Mouse (Mus musculus): ENCODE results near the gene Phactr3.
"Not testable (repeated sequence)": the region's sequence is repeated elsewhere in the genome, so short reads cannot be mapped to it uniquely, and the experiment has no call there.

The Phactr3 gene

DNA sequence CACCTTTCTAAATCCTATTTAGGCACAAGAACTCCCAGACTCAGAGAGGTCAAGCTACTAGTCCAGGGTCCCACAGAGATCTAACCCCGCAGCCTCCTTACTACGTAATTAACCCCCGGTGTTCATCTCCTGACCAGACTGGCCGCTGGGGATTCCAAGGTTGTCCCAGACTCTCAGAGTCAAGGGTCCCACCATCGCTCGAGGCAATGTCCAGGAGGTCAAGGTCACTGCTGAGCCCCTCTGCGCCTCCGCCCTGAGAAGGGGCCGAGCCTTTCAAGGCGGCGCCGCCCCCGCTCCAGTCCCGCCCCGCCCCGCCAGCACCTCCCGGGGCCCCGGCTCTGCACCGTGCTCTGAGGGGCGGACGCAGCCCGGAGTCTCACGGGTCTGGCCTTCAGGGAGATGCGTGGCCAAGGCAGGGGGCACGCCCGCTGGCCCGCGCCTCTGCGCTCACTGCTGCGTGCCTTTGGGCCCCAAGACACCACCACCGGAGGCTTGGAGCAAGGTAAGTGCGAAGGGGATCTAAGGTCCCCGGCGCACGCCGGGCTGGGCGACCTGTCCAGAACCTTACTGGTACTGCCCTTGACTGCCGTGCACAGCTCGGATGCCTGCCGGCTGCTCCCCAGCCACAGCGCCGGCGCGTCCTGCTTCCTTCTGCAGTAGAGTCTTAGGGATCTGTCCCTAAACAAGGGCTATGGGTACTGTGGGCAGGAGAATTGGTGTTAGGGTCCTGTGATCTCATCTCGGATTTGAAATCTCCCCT, at the start of gene Phactr3:
TSS of gene Phactr3 (plus strand) at position 175 of the 760 bp plus-strand sequence.
- DNase-seq (ENCODE audit: low spot score in 2 of 2), result no peak

DNA sequence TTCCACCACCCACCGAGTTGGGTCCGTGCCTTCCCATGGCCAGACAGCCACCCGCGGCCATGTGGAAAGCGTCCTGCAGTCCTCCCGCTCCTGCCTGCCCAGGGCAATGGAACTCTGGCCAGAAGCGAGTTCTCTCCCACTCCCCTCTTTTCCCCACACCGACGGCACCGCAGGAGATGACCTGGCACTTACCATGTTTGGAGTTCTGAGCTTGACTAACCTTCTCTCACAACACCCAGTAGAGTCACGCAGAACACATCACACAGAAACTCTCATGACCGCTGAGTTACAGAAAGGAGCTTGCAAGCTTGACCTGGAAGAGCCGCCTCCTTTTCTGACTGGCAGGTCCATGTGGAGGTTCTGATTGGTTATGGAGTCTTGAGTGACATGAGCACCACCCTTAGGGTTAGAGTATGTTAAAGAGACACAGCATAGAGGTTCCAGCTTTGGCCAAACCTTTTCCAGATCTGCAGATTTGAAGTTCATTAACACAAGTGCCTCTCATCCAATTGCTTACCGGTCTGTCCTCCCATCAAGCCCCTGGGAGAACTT, 40.5 kb upstream of the Phactr3 start, which contains the start of gene Zfp931:
TSS of gene Zfp931 (minus strand) at position 311 of the 552 bp plus-strand sequence.
- not testable (repeated sequence) for DNase-seq (ENCODE audit: low spot score in 2 of 2)

DNA sequence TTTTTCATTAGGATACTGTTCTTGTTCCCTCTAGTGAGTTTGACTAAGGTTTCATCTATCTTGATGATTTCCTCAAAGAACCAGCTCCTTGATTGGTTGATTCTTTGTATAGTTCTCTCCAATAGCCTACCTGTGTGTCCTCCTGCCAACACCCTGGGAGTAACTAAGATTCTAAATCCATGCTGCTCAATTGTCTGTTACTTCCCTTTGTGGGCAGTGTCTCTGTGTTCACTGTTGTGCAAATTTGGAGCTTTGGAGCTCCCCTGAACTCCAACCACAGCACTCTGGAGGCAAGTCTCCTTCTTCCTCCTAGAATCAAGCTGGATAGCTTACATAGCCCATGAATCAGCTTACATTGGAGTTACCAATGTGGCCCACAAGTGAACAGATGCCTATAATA, 29.2 kb upstream of the Phactr3 start:
- no peak for DNase-seq (ENCODE audit: low spot score in 2 of 2)

DNA sequence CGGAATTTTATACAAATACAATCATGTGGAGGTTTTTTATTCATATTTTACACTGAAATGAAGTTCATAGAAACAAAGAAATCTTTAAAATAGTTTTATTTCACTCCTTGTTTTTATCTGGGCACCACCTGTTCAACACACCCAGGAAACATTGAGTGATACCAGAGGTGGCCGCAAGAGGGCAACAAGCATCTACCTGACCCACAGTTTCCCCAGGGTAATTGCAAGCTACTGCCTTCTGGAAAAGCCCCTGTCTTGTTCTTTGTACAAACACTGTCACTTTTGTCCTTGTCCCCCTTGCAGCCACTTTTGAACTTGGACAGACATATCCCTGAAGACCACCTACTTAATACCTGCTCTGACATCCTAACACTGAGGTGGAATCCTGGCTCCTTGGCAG, 20.8 kb upstream of the Phactr3 start:
- peak in 1 of 2 experiments; percentile 22 for DNase-seq (ENCODE audit: low spot score in 2 of 2)

DNA sequence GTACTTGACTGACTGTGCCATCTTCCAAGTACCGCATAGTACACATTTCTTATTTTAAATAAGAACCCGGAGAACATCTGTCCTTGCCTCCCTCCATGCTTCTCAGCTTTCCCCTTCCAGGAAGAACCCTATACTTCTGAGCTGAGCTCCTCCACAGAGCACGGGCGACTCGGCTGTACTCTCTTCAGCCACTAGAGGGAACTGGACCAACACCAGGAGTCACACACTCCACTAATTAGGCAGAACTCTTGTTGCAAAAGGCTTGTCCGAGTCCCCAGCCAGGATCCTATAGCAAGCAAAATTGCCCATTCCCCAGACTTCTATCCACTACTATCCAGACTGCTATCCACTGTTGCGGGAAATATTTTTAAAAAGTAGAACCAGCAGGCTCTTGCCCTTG, 16.8 kb upstream of the Phactr3 start:
- peak in 1 of 2 experiments; percentile 30 for DNase-seq (ENCODE audit: low spot score in 2 of 2)

DNA sequence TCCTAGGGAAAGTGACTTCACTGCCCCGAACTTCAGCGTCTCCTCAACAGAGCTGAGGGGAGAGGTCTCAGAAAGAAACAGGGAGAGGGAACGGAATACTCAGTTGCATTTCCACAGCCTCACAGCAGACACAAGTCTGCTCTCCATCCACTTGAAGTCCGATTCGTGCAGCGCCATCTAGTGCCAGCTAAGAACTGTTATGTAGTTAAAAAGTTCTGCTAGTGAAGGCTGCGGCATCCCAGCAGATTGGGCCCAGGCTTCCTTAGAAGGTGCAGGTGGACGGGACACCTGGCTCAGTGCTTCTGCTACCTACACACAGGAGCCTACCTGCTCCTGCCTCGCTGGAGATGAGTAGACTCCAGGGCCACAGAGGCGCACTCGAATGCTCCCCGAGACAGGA, 829 bp upstream of the Phactr3 start:
- DNase-seq (ENCODE audit: low spot score in 2 of 2), result peak in 1 of 2 experiments; percentile 20

DNA sequence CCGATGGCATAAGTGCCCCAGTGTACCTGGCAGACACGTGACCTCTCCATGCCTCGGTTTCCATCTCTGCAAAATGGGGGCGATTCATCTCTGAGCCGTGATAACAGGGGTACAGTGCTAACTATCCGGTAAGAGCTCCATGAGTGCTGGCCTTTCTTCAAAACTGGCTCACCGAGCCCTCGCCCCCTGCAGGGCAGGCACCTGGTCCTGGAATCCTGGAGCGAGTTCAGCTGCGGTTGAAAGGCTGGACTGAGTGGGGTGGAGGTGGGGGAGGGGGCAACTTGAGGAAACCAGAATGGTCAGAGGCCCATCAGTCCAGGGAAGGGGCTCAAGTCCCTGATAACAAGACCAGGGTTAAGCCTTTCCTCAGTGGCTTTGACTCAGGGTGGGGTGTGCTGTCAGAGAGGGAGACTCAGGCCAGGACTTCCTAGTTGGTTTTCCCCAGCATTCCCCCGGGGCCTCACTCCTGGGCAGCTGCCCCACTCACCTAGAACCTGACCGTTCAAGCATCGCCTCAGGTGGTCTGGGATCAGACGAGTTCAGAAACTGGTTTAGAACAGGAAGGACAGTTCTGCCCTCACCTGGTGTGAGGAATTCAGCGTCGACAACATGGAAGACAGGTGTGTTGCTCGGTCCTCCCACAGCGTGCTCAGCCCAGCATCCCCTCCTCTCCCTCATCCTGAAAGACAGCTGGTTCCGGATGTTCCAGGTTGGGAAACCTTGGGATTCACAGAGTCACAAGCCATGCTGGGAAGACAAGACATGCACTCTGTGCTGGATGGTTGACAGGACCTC, 983 bp downstream of the Phactr3 start:
- DNase-seq (ENCODE audit: low spot score in 2 of 2), result no peak

DNA sequence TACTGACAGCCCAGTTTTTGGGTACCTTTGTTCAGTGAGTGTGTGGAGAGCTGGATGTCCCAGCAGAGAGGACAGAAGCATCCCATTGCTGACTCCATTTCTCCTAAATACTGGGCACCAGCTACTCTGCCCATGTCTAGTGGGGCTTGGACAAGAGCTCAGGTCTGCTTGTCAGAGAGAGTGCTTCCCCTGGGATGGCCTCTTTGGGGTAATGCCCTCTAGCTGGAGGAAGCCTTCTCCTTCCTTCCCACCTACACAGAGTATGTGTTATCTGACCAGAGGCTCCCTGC, 1.5 kb downstream of the Phactr3 start:
- no peak for DNase-seq (ENCODE audit: low spot score in 2 of 2)

DNA sequence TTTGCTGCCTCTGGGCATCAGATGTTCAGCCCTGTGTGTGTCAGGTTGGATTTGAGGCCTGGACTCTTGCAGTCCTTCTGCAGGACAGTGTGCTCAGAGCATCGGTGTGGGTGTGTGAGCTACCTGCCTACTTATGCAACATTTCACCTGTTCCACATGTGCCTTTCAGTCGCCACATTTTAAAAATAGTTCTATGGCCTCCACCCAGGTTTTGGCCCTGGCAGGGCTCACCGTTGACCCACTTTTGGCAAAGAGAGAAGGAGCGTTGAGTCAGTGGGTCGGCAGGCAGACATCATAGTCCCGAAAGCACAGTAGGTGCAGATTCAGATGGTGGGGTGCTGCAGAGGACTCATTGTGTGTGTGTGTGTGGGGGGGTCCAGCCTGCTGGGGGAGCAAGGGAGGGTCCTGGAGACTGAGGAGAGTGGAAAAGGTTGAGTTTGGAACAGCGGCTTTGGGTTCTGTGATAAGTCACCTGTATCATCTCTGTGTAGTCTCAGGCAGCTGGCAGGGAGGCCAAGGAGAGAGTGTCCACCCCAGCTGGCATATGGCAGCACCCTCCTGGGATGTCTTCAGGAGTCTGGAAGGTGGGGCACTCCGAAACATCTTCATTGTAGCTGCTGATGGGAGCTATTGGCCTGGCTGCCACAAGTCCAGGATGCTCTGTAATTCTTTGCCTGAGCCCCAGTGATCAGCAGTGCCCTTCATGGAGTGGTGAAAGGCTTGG, 2.0 kb downstream of the Phactr3 start:
- no peak for DNase-seq (ENCODE audit: low spot score in 2 of 2)

DNA sequence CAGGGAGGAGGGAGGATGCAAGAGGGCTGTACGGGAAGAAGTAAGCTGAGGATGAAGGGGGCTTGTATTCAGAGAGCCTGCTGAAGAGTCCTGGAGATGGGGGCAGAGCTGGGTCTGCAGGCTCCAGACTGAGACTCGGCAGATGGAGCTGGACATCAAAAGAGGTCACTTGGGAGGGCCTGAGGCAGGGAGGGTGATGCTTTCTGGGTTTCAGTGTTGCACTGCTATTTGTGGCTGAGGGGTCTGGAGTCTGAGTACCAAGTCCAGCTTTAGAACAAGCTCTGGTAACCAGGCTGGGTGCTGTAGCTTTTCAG, 2.6 kb downstream of the Phactr3 start:
- DNase-seq (ENCODE audit: low spot score in 2 of 2), result no peak

DNA sequence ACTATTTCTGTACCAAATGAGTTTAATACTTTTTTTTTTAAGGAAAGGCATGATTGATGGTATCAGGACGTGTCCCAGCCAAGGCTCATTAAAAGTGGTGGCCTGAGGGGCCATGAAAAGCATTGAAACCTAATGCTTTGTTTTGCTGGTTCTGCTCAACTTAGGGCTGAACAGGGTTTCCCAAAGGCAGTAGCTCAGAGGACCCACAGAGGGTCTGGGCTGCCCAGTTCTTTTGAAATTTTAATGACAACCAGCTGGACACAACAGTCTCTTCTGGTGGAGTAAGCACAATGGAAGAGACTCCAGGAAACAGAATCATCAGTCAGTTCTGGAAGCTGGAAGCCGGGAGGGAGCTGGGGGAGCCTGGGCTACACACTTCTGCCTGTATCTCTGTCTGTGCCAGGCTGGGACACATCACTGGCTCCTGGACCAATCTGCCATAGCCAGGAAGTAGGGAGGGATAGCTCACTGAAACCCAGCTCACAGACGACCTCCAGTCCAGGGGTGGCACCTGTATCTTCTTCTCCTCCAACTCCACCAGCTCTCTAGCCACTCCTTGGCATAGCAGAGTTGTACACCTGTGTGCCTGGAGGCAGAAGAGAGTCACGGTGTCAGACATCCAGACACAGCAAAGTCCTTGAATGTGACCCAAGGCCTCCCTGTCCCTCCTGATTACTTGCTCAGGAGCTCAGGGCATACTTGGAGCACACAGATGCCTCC, 3.3 kb downstream of the Phactr3 start:
- DNase-seq (ENCODE audit: low spot score in 2 of 2), result no peak

DNA sequence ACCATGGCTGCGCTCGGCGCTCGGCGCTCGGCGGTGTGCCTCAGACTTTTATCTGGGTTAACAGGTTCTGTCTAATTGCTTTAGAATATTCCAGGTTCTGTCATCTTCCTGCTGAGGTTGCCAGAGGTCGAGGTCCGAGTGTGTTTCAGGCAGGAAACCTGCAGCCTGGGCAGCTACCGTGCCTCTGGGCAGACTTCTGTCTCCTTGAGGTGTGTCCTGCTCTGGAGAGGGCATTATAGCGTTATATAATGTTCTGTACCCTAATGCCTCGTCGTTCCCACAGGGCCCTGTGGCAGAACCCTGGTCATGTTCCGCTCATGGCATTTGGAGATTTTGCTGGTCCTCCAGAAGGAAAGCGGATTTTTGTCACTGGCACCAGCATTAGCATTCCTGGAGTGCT, 4.7 kb downstream of the Phactr3 start:
- no peak for DNase-seq (ENCODE audit: low spot score in 2 of 2)

DNA sequence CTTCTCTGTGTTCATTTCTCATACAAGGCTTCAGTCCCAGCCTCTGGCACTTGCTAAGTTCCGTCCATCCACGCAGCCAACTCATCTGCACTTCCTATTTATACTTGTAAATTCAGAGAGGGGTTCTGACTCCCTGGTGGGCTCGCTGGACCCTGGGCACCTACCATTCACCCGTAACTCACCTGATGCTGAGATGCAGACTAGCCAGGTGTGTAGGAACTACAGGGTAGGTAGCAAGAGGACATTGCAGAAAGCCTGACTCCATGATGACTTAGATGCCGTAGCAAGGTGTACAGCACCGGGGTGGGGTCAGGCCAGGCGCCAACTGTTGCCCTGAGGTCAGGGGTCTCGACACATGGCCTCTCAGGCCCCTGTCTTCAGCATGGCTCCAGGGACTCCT, 6.7 kb downstream of the Phactr3 start:
- no peak for DNase-seq (ENCODE audit: low spot score in 2 of 2)

DNA sequence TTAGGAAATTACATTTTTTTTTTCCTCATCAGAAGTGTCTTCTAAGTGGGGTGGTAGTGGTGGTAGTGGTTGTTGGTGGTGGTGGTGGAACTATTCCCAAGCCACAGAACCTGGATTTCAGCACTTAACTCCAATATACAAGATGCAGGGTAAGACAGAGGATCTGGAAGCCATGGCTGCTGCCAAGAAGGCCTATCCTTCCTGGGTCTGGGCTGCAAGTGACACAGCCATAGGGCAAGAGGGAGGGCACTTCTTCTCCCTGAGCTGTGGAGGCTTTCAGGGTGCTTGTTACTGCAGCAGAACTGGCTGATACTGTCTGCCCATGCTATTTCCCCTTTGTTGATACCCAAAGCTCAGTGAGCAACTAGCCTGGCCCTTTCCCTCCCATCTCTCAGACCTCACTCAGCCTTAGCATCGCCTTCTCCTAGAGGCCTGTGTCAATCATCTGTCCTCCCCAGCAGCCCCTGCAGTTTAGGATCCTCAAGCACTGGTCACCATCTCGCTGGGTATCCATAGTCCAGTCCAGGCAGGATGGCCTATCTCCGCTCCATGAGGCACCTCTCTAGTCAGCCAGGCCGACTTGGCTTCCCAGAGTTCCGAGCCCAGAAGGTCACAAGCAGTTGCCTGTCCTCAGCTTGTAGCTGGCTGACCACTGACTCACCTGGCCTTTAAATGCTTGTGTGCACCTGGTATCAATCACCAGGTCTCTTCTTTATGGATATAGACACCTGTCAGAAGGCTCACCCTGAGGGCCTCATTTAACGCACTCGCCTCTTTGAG, 7.5 kb downstream of the Phactr3 start:
- DNase-seq (ENCODE audit: low spot score in 2 of 2), result no peak

DNA sequence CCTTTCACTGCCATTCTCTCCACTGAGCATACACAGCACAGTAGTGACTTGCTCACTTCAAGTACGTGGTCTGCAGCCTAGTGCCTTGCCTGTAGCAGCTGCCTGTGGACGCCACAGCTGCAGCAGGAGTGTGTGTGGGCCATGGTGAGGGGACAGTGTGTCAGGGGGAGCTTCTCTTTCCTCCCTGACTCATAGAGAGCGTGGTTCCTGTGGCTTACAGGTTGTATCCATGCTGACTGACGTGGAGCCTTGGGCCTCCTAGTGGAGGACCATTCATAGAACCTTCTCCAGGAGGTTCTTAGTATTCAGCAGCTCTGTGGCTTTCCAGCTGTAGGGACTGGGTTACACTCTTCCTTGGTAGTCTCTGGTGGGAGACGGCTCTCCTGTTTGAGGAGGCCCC, 9.8 kb downstream of the Phactr3 start:
- no peak for DNase-seq (ENCODE audit: low spot score in 2 of 2)

DNA sequence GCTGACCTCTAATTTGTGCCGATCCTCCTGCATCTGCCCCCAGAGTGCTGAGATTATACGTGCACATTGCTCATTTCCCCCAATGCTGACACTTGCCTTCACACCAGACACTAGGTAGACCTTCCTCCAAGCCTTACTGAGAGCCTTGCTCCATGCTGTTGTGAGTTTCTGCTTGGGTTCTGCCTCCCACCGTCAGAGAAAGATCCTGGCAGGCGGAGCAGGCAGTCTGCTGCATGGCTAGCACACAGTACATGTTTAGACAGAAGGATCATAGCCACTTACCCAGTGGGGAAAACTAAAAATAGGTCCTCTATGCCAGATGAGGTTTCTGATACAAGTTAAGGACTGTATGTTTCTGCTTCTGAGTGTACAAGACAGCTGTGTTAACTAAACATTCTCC, 10.4 kb downstream of the Phactr3 start:
- DNase-seq (ENCODE audit: low spot score in 2 of 2), result no peak

DNA sequence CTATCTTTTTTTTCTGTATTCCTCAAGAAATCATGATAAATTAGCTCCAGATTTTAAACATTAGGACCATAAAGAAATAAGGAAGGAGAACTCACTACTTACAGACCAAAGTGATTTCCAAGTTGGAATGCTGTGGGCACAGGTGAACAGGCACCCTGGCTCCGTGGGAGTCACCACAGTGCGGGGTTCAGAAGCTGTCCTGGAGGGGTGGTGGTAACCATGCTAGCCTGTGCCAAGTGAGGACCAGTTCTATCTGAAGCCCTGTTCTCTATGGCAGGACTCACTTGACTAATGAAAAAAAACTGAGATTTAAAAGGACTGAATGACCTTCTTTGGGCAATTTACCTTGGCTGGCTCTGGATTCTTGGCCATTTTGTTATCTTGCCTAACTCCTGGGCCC, 10.9 kb downstream of the Phactr3 start:
- no peak for DNase-seq (ENCODE audit: low spot score in 2 of 2)

DNA sequence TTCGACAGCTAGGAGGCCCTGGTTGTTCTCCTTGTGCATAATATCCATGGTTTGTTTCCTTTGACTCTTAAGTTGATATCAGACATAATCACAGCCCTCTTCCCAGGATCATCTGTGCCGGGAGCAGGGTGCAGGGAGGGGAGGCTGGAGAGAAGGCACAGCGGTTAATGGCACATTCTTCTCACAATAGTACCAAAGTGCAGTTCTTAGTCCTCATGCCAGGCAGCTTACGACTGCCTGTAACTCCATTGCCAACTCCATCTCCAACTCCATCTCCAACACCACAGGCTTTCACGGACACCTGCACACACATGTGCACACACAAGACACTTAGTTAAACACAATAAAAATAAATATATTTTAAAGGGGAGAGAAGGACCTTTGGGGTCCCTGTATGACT, 11.8 kb downstream of the Phactr3 start:
- DNase-seq (ENCODE audit: low spot score in 2 of 2), result no peak

DNA sequence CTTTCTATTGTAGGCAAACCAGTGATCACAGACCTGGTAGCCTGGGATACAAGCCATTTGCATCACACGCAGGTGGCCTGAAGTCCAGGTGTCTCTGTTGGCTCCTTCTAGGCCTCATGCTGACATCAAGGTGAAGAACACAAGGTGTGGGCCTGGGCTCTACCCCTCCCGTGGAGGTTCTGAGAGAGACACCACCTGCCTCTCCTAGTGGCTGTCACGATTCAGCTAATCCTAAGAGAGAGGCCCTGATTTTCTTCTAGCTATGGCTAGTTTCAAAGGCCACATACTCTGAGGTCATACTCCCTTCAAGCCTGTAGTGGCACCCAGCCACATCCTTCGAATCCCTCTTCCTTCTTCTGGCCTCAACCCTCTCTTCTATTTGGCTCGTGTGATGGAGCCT, 12.2 kb downstream of the Phactr3 start:
- DNase-seq (ENCODE audit: low spot score in 2 of 2), result no peak

DNA sequence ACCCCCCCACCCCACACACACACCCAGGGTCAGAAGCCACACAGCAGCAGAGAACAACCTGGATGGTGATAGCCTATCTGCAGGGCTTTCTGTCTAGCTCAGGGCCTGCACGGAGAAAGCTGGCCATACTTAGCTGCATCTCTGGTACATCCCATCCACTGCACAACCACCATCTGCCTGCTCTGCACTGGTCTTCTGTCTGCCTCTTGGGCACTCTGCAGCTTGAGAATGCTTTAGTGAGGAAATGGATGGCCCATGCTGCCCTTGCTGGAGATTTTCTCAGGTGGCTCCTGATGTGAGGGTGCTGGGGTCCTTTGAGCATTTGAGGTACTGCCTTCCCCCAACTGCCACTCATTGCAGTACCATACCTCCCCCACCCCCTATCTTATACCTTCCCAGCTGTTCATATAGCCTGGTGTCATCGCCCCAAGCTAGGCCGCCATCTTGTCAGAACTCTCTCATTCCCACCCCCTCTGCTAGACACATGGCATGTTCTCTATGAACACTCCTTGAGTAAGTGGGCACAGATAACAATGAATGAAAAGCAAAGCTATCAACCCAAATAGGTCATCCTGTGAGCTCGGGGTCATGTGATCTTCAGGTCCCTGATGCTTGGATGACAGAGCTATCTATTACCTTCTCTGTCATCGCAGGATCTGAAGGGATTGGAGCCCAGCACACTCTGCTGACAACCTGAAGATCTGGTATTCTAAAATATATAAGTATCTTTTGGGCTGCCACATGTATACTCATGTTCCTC, 13.0 kb downstream of the Phactr3 start:
- no peak for DNase-seq (ENCODE audit: low spot score in 2 of 2)

Measured in urinary bladder, postnatal 36 days (tissue).